Mouse (Mus musculus): ENCODE data around the gene Ube2s.

- 0 out of 2 replicates have a peak, but pooled peaks have one; percentile 15 for TF ChIP-seq CTCF (IDR thresholded peaks at IDR 0.05; ENCODE audit: extremely low read depth, insufficient read length, insufficient replicate concordance, low read depth, low read length)
- no peak for TF ChIP-seq POLR2A (IDR thresholded peaks at IDR 0.05; ENCODE audit: low read depth, low read length)
Observed at GRCm38 (mm10) chr7:4836351-4836792, 24.0 kb upstream of the Ube2s start.
